Mouse (Mus musculus): ENCODE measurements around the gene Alox12e.

DNA sequence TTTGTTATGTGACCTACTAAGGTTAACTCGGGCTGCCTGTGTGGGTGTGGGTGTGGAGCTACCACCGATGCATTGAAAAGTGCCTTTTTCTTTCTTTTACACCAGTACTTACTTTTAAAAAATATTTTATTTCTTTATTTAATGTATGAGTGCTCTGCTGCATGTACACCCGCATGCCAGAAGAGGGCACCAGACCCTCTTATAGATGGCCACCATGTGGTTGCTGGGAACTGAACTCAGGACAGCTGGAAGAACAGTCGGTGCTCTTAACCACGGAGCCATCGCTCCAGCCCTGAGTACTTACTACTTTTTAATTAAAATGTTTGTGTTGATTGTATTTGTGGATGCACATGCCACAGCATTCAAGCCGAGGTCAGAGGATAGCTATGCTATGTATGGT lies 8.6 kb downstream of the Alox12e start:
- TF ChIP-seq CTCF (IDR thresholded peaks at IDR 0.05), result peak; percentile 81
- no peak for TF ChIP-seq EP300 (IDR thresholded peaks at IDR 0.05; ENCODE audit: insufficient read depth, low read depth, low read length)

Data from heart, adult 2 months (tissue).